Mouse (Mus musculus): ENCODE data around the gene Mia2.

DNA sequence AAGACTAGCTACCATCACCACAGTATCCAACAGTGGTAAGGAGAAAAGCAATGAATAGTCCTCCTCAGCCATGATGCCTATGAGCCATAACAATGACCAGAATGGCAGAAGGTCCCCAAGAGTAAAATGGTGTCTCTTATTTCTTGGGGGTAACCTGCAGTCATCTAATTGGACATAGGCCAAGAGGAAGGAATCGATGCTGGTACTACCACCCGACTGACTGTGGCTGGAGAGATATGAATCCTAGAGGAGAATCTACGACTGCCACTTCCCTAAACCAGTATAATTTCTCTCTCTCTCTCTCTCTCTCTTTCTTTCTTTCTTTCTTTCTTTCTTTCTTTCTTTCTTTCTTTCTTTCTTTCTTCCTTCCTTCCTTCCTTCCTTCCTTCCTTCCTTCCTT lies 43.1 kb upstream of the Mia2 start:
- TF ChIP-seq CTCF (IDR thresholded peaks at IDR 0.05 in 2 of 3, conservative IDR thresholded peaks at IDR 0.05 in 1 of 3; ENCODE audit: control insufficient read depth in 1 of 3, insufficient read depth in 1 of 3, low read depth in 2 of 3, low read length in 3 of 3, poor library complexity in 1 of 3, severe bottlenecking in 1 of 3) (no peak), TBP (IDR thresholded peaks at IDR 0.05; ENCODE audit: low read depth, low read length) (no peak), ZC3H11A (IDR thresholded peaks at IDR 0.05; ENCODE audit: low read depth, low read length) (no peak), CHD1 (IDR thresholded peaks at IDR 0.05; ENCODE audit: low read depth, low read length) (no peak), CHD2 (IDR thresholded peaks at IDR 0.05; ENCODE audit: low read length) (no peak), E2F4 (IDR thresholded peaks at IDR 0.05; ENCODE audit: borderline replicate concordance, low read depth, low read length) (no peak), ETS1 (IDR thresholded peaks at IDR 0.05; ENCODE audit: low read depth, low read length) (peak; percentile 77), POLR2A (IDR thresholded peaks at IDR 0.05; ENCODE audit: control insufficient read depth in 1 of 2, insufficient read depth in 1 of 2, low read depth in 1 of 2, low read length in 2 of 2, poor library complexity in 1 of 2) (no peak), JUND (IDR thresholded peaks at IDR 0.05; ENCODE audit: low read depth, low read length) (no peak), MAX (IDR thresholded peaks at IDR 0.05; ENCODE audit: low read length) (no peak), SIN3A (IDR thresholded peaks at IDR 0.05; ENCODE audit: low read length) (0 out of 2 replicates have a peak, but pooled peaks have one; percentile 26)
